ENCODE assay signal across 32 mouse cellular contexts in genomic region chr16:32445558-32445957, GRCm38 (mm10). TPM values are rescaled to one million over a fixed set of nuclear protein-coding genes. Genes with fewer than 3 reads are reported as not detected.
DNase-seq lines count a peak whose midpoint lies in the region; ATAC-seq and TF ChIP-seq lines count a peak whose summit lies in the region.
"Had no signal": no experiment of that assay in that cellular context is flagged by ENCODE, and none has a peak within 500 bp of the region (broad histone marks: within the 10 kb centered on the region; RNA-seq: fewer than 3 reads in every experiment).

No protein-coding gene starts in this region.

- H3K4me1 ChIP-seq in kidney, embryonic 16.5 days (ENCODE audit: insufficient read depth, low read length) = no peaks in the 10 kb centered on the region
- H3K4me1 ChIP-seq in liver, embryonic 13.5 days (replicated peaks) = peaks cover 80% of the 10 kb centered on the region
- peaks cover 22% of the 10 kb centered on the region for H3K4me1 ChIP-seq in liver, embryonic 11.5 days (replicated peaks; ENCODE audit: control insufficient read depth, insufficient read depth, low read length)
- peaks cover 9% of the 10 kb centered on the region; the same call in 1 of the 2 replicates for H3K4me1 ChIP-seq in intestine, postnatal 0 days (replicated peaks; ENCODE audit: control insufficient read depth, insufficient read depth, low read length)
- H3K4me1 ChIP-seq: embryonic facial prominence, embryonic 13.5 days; forebrain, embryonic 10.5 days; forebrain, embryonic 15.5 days; hindbrain, embryonic 10.5 days; hindbrain, embryonic 15.5 days had no signal

- no peak overlapping the region for H3K4me2 ChIP-seq in kidney, embryonic 16.5 days (replicated peaks; ENCODE audit: low read depth, low read length)
- H3K4me2 ChIP-seq in liver, embryonic 13.5 days = no peak overlapping the region
- H3K4me2 ChIP-seq in liver, embryonic 11.5 days = no peak overlapping the region
- 0 out of 2 replicates have a peak overlapping the region, but pooled peaks have one; percentile 9 for H3K4me2 ChIP-seq in intestine, postnatal 0 days (replicated peaks; ENCODE audit: low read depth)
- H3K4me2 ChIP-seq: embryonic facial prominence, embryonic 13.5 days; forebrain, embryonic 15.5 days; heart, embryonic 13.5 days; hindbrain, embryonic 15.5 days; lung, embryonic 14.5 days had no signal

- no peak overlapping the region for H3K9ac ChIP-seq in kidney, embryonic 16.5 days (replicated peaks; ENCODE audit: low read length)
- no peak overlapping the region for H3K9ac ChIP-seq in liver, embryonic 13.5 days
- no peak overlapping the region for H3K9ac ChIP-seq in liver, embryonic 11.5 days (ENCODE audit: low read depth, low read length)
- H3K9ac ChIP-seq in intestine, postnatal 0 days (ENCODE audit: low read depth, low read length) = no peak overlapping the region
- H3K9ac ChIP-seq: embryonic facial prominence, embryonic 13.5 days; forebrain, embryonic 15.5 days; heart, embryonic 13.5 days; hindbrain, embryonic 15.5 days; lung, embryonic 14.5 days had no signal

- no peaks in the 10 kb centered on the region for H3K9me3 ChIP-seq in kidney, embryonic 16.5 days (ENCODE audit: low read length)
- H3K9me3 ChIP-seq in liver, embryonic 13.5 days (replicated peaks) = no peaks in the 10 kb centered on the region
- no peaks in the 10 kb centered on the region for H3K9me3 ChIP-seq in liver, embryonic 11.5 days (ENCODE audit: control insufficient read depth, low read length)
- no peaks in the 10 kb centered on the region for H3K9me3 ChIP-seq in intestine, postnatal 0 days (ENCODE audit: control insufficient read depth)
- H3K9me3 ChIP-seq: embryonic facial prominence, embryonic 13.5 days; forebrain, embryonic 10.5 days; forebrain, embryonic 15.5 days; heart, embryonic 13.5 days; hindbrain, embryonic 10.5 days; hindbrain, embryonic 15.5 days had no signal

- TF ChIP-seq CTCF in intestine, postnatal 0 days (IDR thresholded peaks at IDR 0.05; ENCODE audit: low read depth) = no peak

- DNase-seq in kidney, adult 9 months = peak; percentile 54
- no peak for DNase-seq in liver, embryonic 13.5 days
- no peak for DNase-seq in liver, embryonic 11.5 days (ENCODE audit: low spot score)
- DNase-seq in embryo, embryonic 11 days = no peak
- DNase-seq in layer of hippocampus, adult 9-10 months (ENCODE audit: low spot score) = no peak
- DNase-seq: adrenal gland, postnatal 10 days; B cell, adult 2 months; cerebellum, adult 8-10 months; gastrocnemius, postnatal 36 days; heart, postnatal 10 days; lung, embryonic 14.5 days; lung, postnatal 14 days; midbrain, embryonic 14.5 days; retina, postnatal 1 day; right cerebral cortex, postnatal 25 days; spleen, adult 18-20 months; thymus, postnatal 14 days had no signal

- WGBS in kidney, embryonic 16.5 days = 91% methylated on average over 1 of the region's 1 CpGs
- 88% methylated on average over 1 of the region's 1 CpGs for WGBS in liver, embryonic 13.5 days (ENCODE audit: insufficient replicate concordance)
- 88% methylated on average over 1 of the region's 1 CpGs for WGBS in liver, embryonic 11.5 days
- WGBS in intestine, postnatal 0 days = 71% methylated on average over 1 of the region's 1 CpGs

- no peaks in the 10 kb centered on the region for H3K27me3 ChIP-seq in kidney, embryonic 16.5 days (ENCODE audit: insufficient read depth, low read length)
- H3K27me3 ChIP-seq in liver, embryonic 13.5 days = no peaks in the 10 kb centered on the region
- H3K27me3 ChIP-seq in liver, embryonic 11.5 days (replicated peaks; ENCODE audit: control insufficient read depth, insufficient read depth, low read length) = no peaks in the 10 kb centered on the region
- H3K27me3 ChIP-seq in intestine, postnatal 0 days (replicated peaks; ENCODE audit: control insufficient read depth, insufficient read depth, low read length) = no peaks in the 10 kb centered on the region
- H3K27me3 ChIP-seq: embryonic facial prominence, embryonic 13.5 days; forebrain, embryonic 15.5 days; heart, embryonic 13.5 days; hindbrain, embryonic 15.5 days had no signal

- no peak overlapping the region for H3K4me3 ChIP-seq in kidney, embryonic 16.5 days (ENCODE audit: low read length)
- H3K4me3 ChIP-seq in liver, embryonic 13.5 days (replicated peaks) = no peak overlapping the region
- no peak overlapping the region for H3K4me3 ChIP-seq in liver, embryonic 11.5 days (ENCODE audit: low read depth, low read length)
- H3K4me3 ChIP-seq in intestine, postnatal 0 days (ENCODE audit: low read depth, low read length) = no peak overlapping the region
- H3K4me3 ChIP-seq: embryonic facial prominence, embryonic 13.5 days; forebrain, embryonic 10.5 days; forebrain, embryonic 15.5 days; heart, embryonic 13.5 days; hindbrain, embryonic 10.5 days; hindbrain, embryonic 15.5 days had no signal

- H3K27ac ChIP-seq in kidney, embryonic 16.5 days (ENCODE audit: low read length) = no peak overlapping the region
- H3K27ac ChIP-seq in liver, embryonic 13.5 days = peak overlapping the region; percentile 54
- H3K27ac ChIP-seq in liver, embryonic 11.5 days (ENCODE audit: low read depth, low read length) = no peak overlapping the region
- peak overlapping the region; percentile 89 for H3K27ac ChIP-seq in intestine, postnatal 0 days (ENCODE audit: low read depth, low read length)
- H3K27ac ChIP-seq: embryonic facial prominence, embryonic 13.5 days; forebrain, embryonic 10.5 days; forebrain, embryonic 15.5 days; heart, embryonic 13.5 days; hindbrain, embryonic 10.5 days; hindbrain, embryonic 15.5 days had no signal

- no peak for ATAC-seq in kidney, embryonic 16.5 days (ENCODE audit: low FRiP score, low TSS enrichment)
- no peak for ATAC-seq in liver, embryonic 13.5 days (ENCODE audit: low read depth)
- no peak for ATAC-seq in liver, embryonic 11.5 days (replicated peaks; ENCODE audit: low FRiP score)
- ATAC-seq in intestine, postnatal 0 days = no peak
- ATAC-seq: forebrain, embryonic 15.5 days; inflammation-experienced regulatory T-cells, adult 6 months had no signal

- peaks cover 4% of the 10 kb centered on the region; the same call in 1 of the 2 replicates for H3K36me3 ChIP-seq in kidney, embryonic 16.5 days (ENCODE audit: insufficient read depth, low read length)
- H3K36me3 ChIP-seq in liver, embryonic 13.5 days = peaks cover 16% of the 10 kb centered on the region
- H3K36me3 ChIP-seq in liver, embryonic 11.5 days (ENCODE audit: control insufficient read depth, insufficient read depth, low read length) = peaks cover 3% of the 10 kb centered on the region; the same call in 1 of the 2 replicates
- no peaks in the 10 kb centered on the region; the same call in 1 of the 2 replicates for H3K36me3 ChIP-seq in intestine, postnatal 0 days (ENCODE audit: control insufficient read depth, insufficient read depth)
- H3K36me3 ChIP-seq: embryonic facial prominence, embryonic 13.5 days; forebrain, embryonic 15.5 days had no signal

RNA-seq across cellular contexts. Expression of gene Pcyt1a, which starts 14.8 kb away (rescaled TPM):
- polyA plus RNA-seq in kidney, embryonic 16.5 days (2015; fragmentation: Nextera tagmentation; extraction: Ambion mirVana) = 38.3 and 44.6 TPM in 2 replicates
- polyA plus RNA-seq in liver, embryonic 13.5 days (2015; fragmentation: Nextera tagmentation; extraction: Ambion mirVana) = 38.6 and 42.0 TPM in 2 replicates
- 37.0 and 42.8 TPM in 2 replicates for polyA plus RNA-seq in liver, embryonic 11.5 days (2014; fragmentation: Nextera tagmentation; extraction: Ambion mirVana)
- 114 and 120 TPM in 2 replicates for polyA plus RNA-seq in intestine, postnatal 0 days (2015; fragmentation: Nextera tagmentation; extraction: Ambion mirVana)

RNA-seq across cellular contexts. Expression of gene Tctex1d2, which starts 26.1 kb away (rescaled TPM):
- polyA plus RNA-seq in kidney, embryonic 16.5 days (2015; fragmentation: Nextera tagmentation; extraction: Ambion mirVana) = 30.0 and 30.7 TPM in 2 replicates
- 7.2 and 7.3 TPM in 2 replicates for polyA plus RNA-seq in liver, embryonic 13.5 days (2015; fragmentation: Nextera tagmentation; extraction: Ambion mirVana)
- polyA plus RNA-seq in liver, embryonic 11.5 days (2014; fragmentation: Nextera tagmentation; extraction: Ambion mirVana) = 13.8 and 15.1 TPM in 2 replicates
- 29.4 and 30.2 TPM in 2 replicates for polyA plus RNA-seq in intestine, postnatal 0 days (2015; fragmentation: Nextera tagmentation; extraction: Ambion mirVana)

RNA-seq across cellular contexts. Expression of gene Slc51a, which starts 42.1 kb away (rescaled TPM):
- polyA plus RNA-seq in kidney, embryonic 16.5 days (2015; fragmentation: Nextera tagmentation; extraction: Ambion mirVana) = 3.0 and 3.9 TPM in 2 replicates
- polyA plus RNA-seq in liver, embryonic 13.5 days (2015; fragmentation: Nextera tagmentation; extraction: Ambion mirVana) = 0.65 and 0.71 TPM in 2 replicates
- 1.3 TPM in 2 replicates for polyA plus RNA-seq in liver, embryonic 11.5 days (2014; fragmentation: Nextera tagmentation; extraction: Ambion mirVana)
- 292 and 346 TPM in 2 replicates for polyA plus RNA-seq in intestine, postnatal 0 days (2015; fragmentation: Nextera tagmentation; extraction: Ambion mirVana)
- polyA plus RNA-seq: frontal cortex, adult 2 months; inflammation-experienced regulatory T-cells, adult 6 months; midbrain, embryonic 14.5 days; urinary bladder, adult 2 months had no signal

RNA-seq across cellular contexts. Expression of gene Tm4sf19, which starts 45.3 kb away (rescaled TPM):
- not detected in 2 replicates for polyA plus RNA-seq in kidney, embryonic 16.5 days (2015; fragmentation: Nextera tagmentation; extraction: Ambion mirVana)
- polyA plus RNA-seq in liver, embryonic 13.5 days (2015; fragmentation: Nextera tagmentation; extraction: Ambion mirVana) = not detected in 2 replicates
- polyA plus RNA-seq in liver, embryonic 11.5 days (2014; fragmentation: Nextera tagmentation; extraction: Ambion mirVana) = not detected in 2 replicates
- polyA plus RNA-seq in intestine, postnatal 0 days (2015; fragmentation: Nextera tagmentation; extraction: Ambion mirVana) = not detected in 2 replicates
- polyA plus RNA-seq: embryonic facial prominence, embryonic 13.5 days; forebrain, embryonic 10.5 days; forebrain, embryonic 15.5 days; frontal cortex, adult 2 months; hindbrain, embryonic 10.5 days; hindbrain, embryonic 15.5 days; inflammation-experienced regulatory T-cells, adult 6 months; limb, embryonic 11.5 days; liver, adult 2 months; lung, embryonic 14.5 days; midbrain, embryonic 14.5 days; neural tube, embryonic 14.5 days; stomach, embryonic 16.5 days had no signal

RNA-seq across cellular contexts. Expression of gene Zdhhc19, which starts 50.5 kb away (rescaled TPM):
- polyA plus RNA-seq in kidney, embryonic 16.5 days (2015; fragmentation: Nextera tagmentation; extraction: Ambion mirVana) = not detected in 2 replicates
- polyA plus RNA-seq in liver, embryonic 13.5 days (2015; fragmentation: Nextera tagmentation; extraction: Ambion mirVana) = not detected in 2 replicates
- polyA plus RNA-seq in liver, embryonic 11.5 days (2014; fragmentation: Nextera tagmentation; extraction: Ambion mirVana) = not detected in 2 replicates
- 3.8 and 4.7 TPM in 2 replicates for polyA plus RNA-seq in intestine, postnatal 0 days (2015; fragmentation: Nextera tagmentation; extraction: Ambion mirVana)
- polyA plus RNA-seq: embryonic facial prominence, embryonic 13.5 days; forebrain, embryonic 10.5 days; forebrain, embryonic 15.5 days; frontal cortex, adult 2 months; heart, embryonic 13.5 days; hindbrain, embryonic 10.5 days; limb, embryonic 11.5 days; liver, adult 2 months; lung, embryonic 14.5 days; midbrain, embryonic 14.5 days; neural tube, embryonic 14.5 days; urinary bladder, adult 2 months had no signal

Comparison
In these comparisons a context has a peak if more than half of its experiments do, and no peak if none do; other contexts are left out.
1. H3K27ac ChIP-seq: peak in liver, embryonic 13.5 days (single experiment) and intestine, postnatal 0 days (single experiment); none in kidney, embryonic 16.5 days (single experiment) and liver, embryonic 11.5 days (single experiment).
2. RNA of gene Slc51a, which starts 42.1 kb away (polyA plus RNA-seq): 292 to 346 TPM in intestine, postnatal 0 days; 3.0 to 3.9 TPM in kidney, embryonic 16.5 days, 1.3 TPM in liver, embryonic 11.5 days and 0.65 to 0.71 TPM in liver, embryonic 13.5 days; every median in the first group is over 10 times any median in the second.